Mouse (Mus musculus) monocyte, adult 2 months (primary cell): ENCODE results near the gene Kcnk1.

Experiments
- DNase-seq, 2 experiments: peaks; one replicate each; pipeline ENCODE4 v3.0.0; 2022; ENCODE audit warnings: low spot score in 2 of 2, low read depth in 1 of 2

The Kcnk1 gene

GRCm38 (mm10) chr8:126036340-126036739 is 41.4 kb downstream of the Kcnk1 start:
- no peak for DNase-seq

- DNase-seq, result no peak
Observed at GRCm38 (mm10) chr8:126045751-126046150, 50.8 kb downstream of the Kcnk1 start.

GRCm38 (mm10) chr8:126053911-126054310 is 58.9 kb downstream of the Kcnk1 start:
- no peak for DNase-seq

GRCm38 (mm10) chr8:126058876-126059275 is 63.9 kb downstream of the Kcnk1 start:
- DNase-seq, result no peak

- no peak for DNase-seq
Observed at GRCm38 (mm10) chr8:126062844-126063243, 67.9 kb downstream of the Kcnk1 start.

- no peak for DNase-seq
Observed at GRCm38 (mm10) chr8:126063832-126064409, 69.0 kb downstream of the Kcnk1 start.

GRCm38 (mm10) chr8:126064587-126065145 is 69.7 kb downstream of the Kcnk1 start:
- DNase-seq, result no peak

- no peak for DNase-seq
Observed at GRCm38 (mm10) chr8:126067306-126067705, 72.3 kb downstream of the Kcnk1 start.

GRCm38 (mm10) chr8:126068136-126068535 is 73.2 kb downstream of the Kcnk1 start:
- no peak for DNase-seq

GRCm38 (mm10) chr8:126072678-126073077 is 77.7 kb downstream of the Kcnk1 start:
- no peak for DNase-seq

- DNase-seq, result no peak
Observed at GRCm38 (mm10) chr8:126073141-126073740, 78.3 kb downstream of the Kcnk1 start.

GRCm38 (mm10) chr8:126074111-126074510 is 79.1 kb downstream of the Kcnk1 start:
- no peak for DNase-seq

- DNase-seq, result peak; percentile 4 to 5
Observed at GRCm38 (mm10) chr8:126075400-126075799, 80.4 kb downstream of the Kcnk1 start.
